Mouse (Mus musculus) T-helper 1 cell (primary cell): Measurements from ENCODE around the gene Cdk5rap2.

ENCODE experiments used
- in situ Hi-C: fragments of 300-600 bp; cut with MboI, MseI; formaldehyde crosslinking; loops from one replicate; pipeline ENCODE4 v1.15.1; 2025; ENCODE audit warnings: high pct_unique_total_duplicates

Cdk5rap2 gene

DNA sequence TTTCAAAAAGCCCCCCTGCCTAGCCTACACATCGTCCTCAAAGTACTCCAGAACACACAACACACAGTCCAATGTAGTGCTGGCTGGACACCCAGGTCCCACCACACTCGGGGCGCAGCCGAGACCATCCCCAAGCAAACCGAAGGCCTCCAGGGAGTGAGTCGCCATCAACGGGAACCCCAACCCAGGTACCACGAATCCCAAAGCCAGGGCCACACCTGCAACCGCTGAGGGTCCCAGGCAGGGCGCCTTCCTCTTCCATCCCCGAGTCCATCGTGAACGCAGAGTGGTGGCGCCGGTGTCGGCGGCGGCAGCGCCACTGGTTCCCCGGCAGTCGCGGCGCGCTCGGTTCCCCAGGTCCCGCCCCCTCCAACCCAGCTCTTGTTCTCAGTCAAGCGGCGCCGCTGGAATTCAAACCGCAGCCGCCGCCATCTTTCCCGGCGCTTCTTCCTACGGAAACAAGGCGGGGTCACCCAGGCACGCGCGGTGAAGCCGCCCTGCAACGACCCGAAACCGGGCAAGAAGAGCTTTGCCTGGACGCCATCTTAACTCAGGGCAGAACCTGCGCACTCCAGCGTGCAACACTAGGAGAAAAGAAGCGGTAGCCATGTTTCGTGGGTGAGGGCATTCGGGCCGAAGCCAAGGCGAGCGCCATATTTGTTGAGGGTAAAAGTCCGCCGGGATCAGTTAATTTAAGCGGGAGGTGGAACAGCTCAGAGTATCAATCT lies at the start of gene Cdk5rap2:
Gene Cdk5rap2, minus strand, starts transcription at position 450 of the 728 bp plus-strand sequence.
- in situ Hi-C loops: loop anchor here (5.0 to 10.0 kb wide), 2 partner anchors 125 to 882 kb away; partner anchors contain the start of gene Megf9

DNA sequence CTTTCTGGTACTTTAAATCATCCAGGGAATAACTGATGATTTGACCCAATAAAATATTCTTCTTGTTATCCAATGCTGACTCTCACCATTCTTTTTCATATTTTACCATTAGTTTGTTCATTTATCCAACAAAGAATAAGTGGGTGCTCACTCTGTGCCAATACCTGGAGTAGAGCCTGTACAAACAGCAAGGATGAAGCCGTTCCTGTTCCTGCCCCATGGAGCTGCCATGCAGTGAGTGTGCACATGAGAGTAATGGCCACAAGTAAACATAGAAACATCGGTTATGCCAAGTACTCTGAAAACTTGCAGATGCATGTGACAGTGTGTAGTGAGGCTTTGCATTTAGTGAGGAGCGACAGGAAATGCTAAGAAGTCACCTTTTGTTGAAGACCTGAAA lies 41.9 kb upstream of the Cdk5rap2 start:
- in situ Hi-C loops: no loop called here

DNA sequence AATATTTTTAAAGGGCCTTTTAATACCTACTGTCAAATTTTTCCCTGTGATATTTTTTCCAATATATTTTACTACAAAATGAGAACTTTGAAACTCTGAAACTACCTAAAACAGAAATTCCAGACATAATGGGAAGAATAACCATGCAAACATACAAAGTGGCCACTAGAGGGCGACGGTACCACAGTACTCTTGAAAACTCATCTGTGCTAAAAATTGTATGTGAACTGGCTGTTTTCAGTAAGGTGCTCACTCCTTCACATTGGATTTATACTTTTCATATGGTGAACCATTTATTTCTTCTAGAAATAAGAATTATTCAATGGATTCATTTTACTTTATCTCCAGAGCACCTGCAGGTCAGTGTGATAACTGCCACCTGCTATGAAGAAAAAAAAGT lies 41.5 kb upstream of the Cdk5rap2 start:
- in situ Hi-C loops: no loop called here

DNA sequence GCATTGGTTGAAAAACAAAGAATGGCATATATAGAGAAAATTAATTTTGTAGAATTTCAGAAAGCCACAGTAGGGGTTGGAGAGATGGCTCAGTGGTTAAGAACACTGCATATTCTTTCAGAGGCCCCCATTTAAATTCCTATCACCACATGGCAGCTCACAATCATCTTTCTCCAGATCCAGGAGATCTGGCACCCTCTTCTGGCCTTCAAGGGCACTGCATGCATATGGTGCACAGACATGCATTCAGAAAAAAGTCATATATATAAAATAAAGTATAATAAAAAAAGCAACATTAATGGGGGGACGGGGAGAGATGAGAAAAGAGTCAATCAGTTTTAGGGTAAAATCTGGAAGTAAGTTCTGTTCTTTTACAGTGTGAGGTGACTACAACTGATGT lies 39.4 kb upstream of the Cdk5rap2 start:
- in situ Hi-C loops: no loop called here

DNA sequence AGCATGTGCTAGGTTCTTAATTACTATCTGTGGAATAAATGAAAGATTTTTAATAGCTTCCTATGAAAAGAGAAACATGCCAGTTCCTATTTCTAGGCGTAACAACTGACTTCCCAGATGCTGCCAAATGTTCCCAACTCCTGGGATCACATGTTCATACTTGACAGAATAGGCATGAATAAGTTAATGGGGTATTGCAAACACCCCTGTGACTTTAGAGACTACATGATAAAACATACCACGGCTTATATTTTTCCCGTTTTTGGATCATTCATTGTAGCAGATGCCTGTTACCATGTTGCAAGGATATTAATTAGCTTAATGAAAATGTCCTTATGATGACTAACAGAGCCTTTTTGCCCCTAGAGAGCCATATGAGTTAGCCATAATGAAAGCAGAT lies 36.5 kb upstream of the Cdk5rap2 start:
- in situ Hi-C loops: no loop called here

DNA sequence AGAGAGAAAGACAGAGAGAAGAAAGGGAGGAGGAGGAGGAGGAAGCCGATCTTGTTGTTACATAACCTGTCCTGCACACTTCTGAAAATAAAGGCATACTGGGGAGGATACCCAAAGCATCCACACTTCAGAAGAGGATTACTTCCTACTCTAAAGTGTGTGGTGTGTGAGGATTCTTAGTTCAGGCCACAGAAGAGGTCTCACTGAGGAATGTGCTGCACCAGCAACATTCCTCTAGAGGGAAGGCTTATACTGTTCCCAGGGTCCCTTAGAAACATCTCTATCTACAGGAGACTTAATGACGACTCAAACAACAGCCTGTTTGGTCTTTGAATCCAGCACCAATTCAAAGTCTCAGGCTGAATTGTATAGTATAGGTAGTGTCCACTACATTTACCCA lies 10.0 kb upstream of the Cdk5rap2 start:
- in situ Hi-C loops: no loop called here

DNA sequence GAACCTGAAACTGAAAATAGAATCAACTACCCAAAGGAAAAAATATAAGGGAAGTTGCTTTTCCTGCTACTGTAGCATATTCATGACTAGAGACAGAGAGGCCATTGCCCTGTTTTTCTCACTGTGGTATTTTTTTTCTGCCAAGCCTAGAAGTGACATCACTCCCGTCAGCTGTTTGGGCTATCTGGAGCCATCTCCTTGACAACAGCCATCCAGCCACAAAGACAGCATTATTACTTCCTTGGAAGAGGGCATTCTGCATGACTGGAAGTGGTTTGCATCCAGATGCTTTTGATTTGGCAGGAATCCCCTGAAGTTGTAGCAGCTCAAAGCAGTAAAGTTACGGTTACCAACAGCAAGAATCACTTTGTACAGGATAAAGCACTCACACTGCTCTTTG lies 1.9 kb upstream of the Cdk5rap2 start:
- in situ Hi-C loops: loop anchor here (10.0 kb wide), 1 partner anchor 123 kb away; the partner anchor contains the start of gene Megf9

DNA sequence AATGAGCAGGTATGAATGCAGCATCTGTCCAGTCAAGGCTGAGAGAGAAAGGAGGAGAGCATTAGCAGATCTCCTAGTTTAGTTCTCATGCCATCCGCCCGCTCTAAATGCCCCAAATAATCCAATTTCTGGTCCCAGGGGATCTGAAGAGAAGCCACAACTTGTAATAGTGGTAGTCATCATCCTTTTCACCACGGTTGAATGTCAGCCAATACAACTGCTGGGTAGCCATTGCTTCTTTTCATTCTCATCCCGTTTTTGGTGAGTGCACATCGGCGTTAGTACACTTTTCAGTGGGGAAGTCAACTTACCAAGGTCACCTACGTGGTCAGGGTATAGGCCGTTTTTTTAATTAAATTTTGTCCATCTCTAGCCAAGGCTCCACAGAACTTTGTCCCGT lies 787 bp downstream of the Cdk5rap2 start:
- in situ Hi-C loops: loop anchor here (5.0 kb wide), 1 partner anchor 883 kb away; no protein-coding TSS in a partner anchor

DNA sequence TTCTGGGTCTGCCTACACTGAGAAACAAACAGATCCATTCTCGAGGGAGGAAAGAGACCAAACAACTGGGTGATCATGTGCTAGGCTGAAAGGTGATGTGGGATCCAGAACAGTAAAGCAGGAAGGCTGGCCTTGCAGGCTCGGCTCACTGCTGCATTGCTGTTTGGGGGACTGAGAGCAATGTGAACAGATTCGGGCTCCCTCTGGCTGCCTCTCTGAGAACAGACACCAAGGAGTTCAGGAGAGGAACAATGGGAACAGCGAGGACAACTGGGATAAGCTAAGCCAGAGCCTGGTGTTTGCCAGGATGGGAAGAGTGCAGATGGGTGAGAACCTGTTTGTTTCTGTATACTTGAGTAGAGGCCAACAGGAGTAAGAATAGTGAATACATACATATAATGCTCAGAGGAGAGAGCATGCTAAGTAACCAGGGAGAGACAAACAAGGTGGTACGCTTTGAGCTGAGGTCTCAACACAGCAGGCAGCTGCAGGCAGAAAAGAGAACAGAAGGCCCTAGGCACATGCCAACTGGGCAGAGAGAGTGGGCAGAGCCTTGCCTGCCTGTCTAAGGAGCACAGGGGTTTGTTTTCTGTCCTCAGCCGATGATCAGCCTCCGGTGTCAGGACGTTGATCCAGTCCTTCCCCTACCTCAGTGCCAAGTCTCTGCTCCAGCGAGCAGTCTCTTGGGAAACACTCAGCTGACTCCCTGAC lies 8.0 kb downstream of the Cdk5rap2 start:
- in situ Hi-C loops: no loop called here

DNA sequence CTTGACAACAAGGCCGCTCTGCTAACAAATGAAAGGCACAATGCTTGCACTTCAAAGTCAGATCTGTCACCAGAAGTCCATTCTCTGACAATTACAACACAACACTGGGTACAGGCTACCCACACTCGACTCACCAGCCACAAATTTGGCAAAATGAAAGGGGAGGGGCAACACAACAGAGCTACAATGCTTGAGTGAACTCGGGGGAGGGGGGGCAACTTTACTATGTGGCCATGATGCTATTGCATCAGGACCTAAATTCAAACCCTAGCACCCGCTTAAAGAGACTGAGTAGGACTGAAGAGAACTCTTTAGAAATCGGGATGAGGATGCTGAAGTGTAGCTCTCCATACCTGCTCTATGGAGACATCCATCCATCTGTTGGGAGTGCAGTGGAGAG lies 10.8 kb downstream of the Cdk5rap2 start:
- in situ Hi-C loops: no loop called here

DNA sequence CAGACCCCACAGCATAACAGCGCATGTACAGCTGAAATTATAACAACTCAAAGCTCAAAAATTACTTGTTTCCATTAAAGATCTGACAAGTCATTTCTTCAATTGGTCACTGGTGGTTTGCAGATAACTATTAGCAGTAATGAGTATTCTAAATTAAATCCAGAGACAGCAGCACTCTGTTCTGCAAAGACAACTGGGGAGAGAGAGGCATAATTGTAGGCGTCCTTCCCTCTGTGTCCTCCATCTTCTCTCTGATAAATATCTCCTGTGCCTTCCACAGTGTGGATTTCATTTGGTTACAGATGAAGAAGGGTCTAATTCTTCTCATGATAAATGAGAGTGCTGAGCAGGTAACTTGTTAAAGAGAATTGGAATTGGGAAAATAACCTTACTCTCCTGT lies 11.2 kb downstream of the Cdk5rap2 start:
- in situ Hi-C loops: no loop called here

DNA sequence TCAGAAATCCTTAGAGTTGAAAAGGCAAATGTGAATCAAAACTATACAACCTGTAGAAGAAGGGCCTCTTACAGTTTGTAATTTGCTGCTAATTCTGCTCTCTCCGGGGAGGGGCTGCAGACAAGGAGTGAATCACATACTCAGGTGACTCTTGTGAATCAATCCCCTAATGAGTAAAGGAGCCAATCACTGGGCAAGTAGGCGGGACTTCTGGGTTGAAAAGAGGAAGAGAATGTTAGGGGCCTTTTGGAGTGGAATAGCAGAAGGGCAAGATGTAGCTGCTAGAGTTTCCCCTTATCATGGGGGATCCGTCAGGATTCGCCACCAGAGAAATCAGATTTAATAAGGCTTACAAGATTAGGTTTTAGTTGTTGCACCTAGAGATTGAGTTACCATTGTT lies 12.2 kb downstream of the Cdk5rap2 start:
- in situ Hi-C loops: no loop called here

DNA sequence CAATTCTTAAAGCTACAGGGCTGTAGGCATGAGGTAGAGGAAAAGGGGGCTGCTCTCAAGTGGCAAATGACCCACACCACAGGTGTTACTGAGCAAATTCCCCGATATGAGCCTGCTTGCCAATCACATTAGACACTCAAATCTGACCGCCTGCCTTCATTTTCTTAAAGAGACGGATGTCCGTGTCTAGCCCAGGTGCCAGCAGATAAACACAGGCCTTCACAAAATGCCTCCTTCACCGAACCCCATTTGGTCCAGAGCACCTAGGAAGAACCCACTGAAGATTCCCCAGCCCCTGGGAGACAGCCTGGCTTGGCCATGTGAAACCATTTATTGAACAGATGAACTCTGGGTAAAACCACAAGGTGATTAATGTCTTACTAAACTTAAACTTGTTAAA lies 13.5 kb downstream of the Cdk5rap2 start:
- in situ Hi-C loops: no loop called here

DNA sequence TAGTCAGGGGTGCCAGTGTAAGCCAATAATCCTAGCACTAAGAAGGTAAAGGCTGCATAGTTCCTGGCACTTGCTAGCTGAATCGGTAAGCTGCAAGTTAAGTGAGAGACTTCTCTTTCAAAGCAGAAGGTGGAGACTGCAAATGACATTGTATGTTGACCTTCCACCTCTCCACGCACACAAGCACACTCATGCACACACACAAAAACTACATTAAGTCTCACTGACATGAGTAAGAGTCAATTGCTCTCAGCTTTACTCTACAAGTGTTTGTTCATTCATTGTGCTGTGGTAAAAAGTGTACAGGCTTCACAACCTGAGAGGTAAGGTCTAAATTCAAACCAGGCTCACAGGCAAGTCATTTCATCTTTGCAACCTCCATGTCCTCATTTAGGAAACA lies 15.5 kb downstream of the Cdk5rap2 start:
- in situ Hi-C loops: no loop called here

DNA sequence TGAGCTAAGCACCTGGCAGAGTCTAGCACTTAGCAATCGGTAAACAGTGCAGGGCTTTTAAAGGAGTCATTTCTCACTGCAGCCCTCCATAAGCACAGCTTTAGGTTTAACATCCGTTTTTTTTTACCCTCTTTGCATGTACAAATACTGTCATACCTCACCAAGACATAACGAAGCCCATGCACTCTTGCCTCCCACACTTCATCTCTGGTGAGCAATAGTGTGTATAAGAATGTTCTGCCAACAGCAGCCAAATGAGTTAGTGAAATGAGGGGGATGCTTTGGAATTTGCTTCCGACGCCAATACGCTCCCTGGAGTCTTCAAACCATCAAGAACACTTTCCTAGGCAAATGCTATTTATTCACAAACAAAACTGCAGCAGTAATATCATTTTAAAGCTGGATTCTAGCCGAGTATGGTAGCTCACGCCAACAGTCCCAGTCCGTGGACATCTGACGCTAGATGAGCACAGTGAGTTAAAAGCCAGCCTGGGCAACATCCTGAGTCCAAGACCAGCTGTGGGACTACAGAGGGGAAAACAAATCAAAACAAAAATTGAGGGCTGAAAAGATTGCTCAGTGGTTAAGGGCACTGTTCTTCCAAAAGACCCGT lies 18.4 kb downstream of the Cdk5rap2 start:
- in situ Hi-C loops: no loop called here

DNA sequence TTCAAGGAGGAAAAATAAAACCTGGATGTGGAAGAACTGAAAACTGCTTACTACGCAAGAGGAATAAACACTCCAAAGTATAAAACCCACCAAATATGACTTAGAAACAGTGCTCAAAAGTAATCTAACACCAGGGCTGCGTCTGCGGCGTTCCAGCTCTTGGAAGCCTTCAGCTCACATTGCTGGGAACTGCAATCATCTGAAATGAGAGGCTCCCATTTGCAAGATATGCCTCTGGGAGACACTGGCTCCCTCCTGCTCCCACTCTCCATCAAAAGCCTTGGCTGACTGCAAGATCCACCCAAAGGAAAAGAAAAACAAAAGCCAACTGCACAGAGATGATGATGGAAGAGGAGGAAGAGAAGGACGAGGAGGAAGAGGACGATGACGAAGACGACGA lies 19.2 kb downstream of the Cdk5rap2 start:
- in situ Hi-C loops: no loop called here

DNA sequence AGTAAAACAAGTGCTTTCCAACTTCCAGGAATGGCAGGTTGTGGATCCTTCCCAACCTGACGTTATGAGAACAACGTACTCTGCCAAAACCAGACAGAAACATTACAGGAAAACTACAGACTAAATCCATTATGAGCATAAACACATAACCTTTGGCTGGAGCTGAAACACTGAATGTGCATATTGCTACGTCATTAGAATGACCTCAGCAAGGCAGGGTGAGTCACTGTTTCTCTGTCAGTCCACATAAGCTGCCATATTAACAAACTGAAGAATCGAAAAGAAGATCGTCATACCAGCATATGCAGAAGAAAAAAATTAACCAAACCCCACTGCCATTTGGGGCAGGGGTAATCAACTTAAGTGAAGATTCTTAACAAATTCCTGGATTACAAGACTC lies 24.0 kb downstream of the Cdk5rap2 start:
- in situ Hi-C loops: no loop called here

DNA sequence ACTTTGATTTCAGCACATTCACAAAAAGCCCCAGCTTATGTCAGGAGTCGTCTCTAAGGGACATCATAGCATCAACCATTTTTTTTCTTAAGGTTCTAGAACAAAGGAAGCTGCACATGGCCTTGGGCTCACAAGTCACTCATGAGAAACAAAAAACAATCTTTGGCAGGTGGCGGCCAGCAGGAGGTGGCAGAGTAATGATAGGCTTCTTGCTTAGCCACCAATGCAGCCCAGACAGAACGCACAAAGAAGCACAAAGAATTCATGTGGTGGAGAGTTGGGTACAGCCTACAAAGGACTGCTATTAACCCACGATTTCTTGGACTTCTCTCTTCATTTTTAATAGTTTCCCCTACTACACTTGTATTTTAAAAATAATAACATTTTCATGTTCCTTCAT lies 32.9 kb downstream of the Cdk5rap2 start:
- in situ Hi-C loops: no loop called here

DNA sequence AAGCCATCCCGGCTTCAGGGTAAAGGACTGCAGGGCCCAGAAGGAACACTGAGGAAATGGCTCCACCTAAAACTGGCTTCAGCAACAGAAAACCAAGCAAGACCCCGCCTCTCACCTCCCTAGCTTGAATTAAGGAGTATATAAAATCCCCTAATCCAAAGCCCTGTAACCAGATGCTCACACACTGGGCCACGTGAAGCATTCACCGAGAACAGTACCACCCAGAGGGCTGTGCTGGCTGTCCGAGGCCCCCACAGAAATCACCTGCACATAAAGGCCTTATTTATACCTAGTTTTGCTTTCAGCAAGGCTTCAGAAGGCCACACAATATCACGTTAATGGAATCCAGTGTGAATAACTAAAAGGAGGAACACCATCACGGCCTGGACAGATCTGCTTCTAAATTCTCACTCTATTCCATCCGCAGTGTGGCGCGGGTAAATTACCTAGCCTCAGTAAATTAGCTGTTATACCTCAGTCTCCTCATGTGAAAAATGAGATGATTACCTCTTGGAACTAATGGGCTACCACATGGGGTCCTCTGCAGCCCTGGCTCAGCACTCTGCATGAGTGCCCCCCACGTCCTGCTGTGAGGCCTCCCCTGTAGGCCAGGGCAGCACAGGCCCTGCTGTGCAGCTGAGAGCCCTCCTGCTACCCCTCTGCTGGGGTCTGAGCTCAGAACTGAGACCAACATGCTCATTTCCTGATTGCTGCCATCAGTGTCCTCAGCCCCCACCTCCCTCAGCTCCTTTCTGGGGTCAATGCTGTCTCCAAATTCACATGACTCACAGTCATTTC lies 45.0 kb downstream of the Cdk5rap2 start:
- in situ Hi-C loops: no loop called here

DNA sequence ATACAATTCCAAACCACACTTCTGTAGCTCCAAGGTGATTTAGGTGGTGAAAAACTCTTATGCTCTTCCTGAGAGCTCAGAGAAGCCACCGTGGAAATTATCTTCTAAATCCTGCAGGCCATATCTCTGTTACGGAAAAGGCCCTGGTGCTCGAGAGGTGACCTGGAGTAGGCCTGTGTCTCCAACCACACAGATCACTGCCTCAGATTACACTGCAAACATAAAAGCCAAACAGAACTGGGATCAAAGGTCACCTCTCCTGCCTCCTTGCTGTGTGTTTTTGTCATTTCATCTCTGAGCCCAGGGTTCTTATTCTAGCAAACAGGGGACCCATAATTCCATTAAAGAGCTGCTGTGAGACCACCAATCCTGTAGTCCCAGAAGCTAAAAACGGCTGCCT lies 48.9 kb downstream of the Cdk5rap2 start:
- in situ Hi-C loops: no loop called here

DNA sequence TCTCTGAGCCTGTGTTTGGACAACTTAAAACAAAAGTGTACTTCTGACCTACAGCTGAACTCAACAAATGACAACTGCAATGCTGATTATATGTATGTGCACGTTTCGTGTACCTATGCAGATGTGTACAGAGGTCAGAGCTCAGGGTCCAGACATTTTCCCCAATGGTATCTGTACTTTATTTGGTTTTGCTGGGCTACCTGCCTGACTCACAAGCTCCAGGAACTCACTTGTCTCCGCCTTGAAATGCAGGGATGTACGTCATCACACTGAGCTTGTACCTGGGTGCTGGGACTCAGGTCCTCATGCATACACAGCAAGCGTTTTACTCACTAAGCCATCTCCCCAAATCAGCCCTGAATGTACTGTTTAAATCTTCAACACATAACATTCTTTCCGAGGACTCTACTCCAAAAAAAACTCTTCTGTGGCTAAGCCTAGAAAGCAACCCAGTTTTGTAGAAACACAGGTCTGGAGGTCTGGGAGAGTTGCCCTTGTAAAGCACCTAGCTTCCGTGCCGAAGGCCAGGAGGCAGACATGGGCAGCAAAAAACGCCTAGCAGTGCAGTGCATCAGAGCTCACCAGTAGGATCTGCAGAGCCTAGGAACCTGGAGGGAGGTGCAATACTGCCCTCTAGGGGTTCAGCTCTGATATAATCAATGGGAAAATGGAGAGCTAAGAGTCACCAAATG lies 54.4 kb downstream of the Cdk5rap2 start:
- in situ Hi-C loops: no loop called here
